Mouse (Mus musculus): Measurements from ENCODE around the gene C8g.

DNA sequence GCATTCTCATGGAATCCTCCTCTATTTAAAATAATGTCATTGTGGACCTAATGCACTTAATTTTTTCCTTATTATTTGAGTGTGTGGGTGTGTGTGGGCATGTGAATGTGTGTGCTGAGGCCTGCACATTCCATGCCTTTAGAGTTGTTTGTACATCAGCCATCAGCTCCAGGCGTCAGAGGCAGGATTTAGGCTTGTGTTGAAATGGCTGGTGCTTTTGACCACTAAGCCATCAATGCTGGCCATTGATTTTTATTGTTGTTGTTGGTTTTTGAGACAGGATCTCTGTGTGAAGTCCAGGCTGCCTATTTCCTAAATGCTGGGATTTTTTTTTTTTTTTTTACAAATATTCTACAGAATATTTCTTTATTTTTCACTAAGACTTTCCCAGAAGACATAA lies 48.6 kb downstream of the C8g start:
- TF ChIP-seq MAX (IDR thresholded peaks at IDR 0.05; ENCODE audit: low read depth) (no peak), TCF12 (IDR thresholded peaks at IDR 0.05; ENCODE audit: insufficient read depth, poor library complexity, severe bottlenecking) (no peak), USF1 (IDR thresholded peaks at IDR 0.05; ENCODE audit: low read depth) (no peak), TCF3 (IDR thresholded peaks at IDR 0.05; ENCODE audit: insufficient read length, low read depth) (no peak), POLR2A (IDR thresholded peaks at IDR 0.05; ENCODE audit: insufficient read length, low read depth) (no peak), SRF (IDR thresholded peaks at IDR 0.05; ENCODE audit: control insufficient read depth, insufficient read length, low read depth) (no peak), CEBPB (IDR thresholded peaks at IDR 0.05; ENCODE audit: insufficient read depth, poor library complexity, severe bottlenecking) (no peak), MYOG (IDR thresholded peaks at IDR 0.05; ENCODE audit: control insufficient read depth in 1 of 3, insufficient read depth in 1 of 3, insufficient read length in 2 of 3, low read depth in 2 of 3) (no peak), POLR2AphosphoS2 (IDR thresholded peaks at IDR 0.05; ENCODE audit: insufficient read length, low read depth) (no peak), MYOD1 (IDR thresholded peaks at IDR 0.05; ENCODE audit: control insufficient read depth in 1 of 3, insufficient read length in 2 of 3, low read depth in 2 of 3) (no peak)

All from myocyte (in vitro differentiated cells).